Mouse (Mus musculus) common myeloid progenitor, adult 5-6 weeks (primary cell): ENCODE measurements around the gene Olfr402. TPM values are rescaled to one million over a fixed set of nuclear protein-coding genes. Genes with fewer than 3 reads are reported as not detected.
"Not testable (repeated sequence)": the region's sequence is repeated elsewhere in the genome, so short reads cannot be mapped to it uniquely, and the experiment has no call there.

Source experiments
- ATAC-seq: replicated peaks from 2 replicates; pipeline ENCODE4 v1.8.0; 2016; ENCODE audit warnings: low read depth, mild to moderate bottlenecking, moderate TSS enrichment, inconsistent platforms; ENCODE audit not compliant: poor library complexity, severe bottlenecking
- total RNA-seq: library from RNA; stranded (forward); fragments of 200-1000, 187-1606 nt; gene quantifications from 2 replicates; pipeline ENCODE4 v1.2.3, GENCODE M21; 2017

The Olfr402 gene
- not detected in 2 replicates for total RNA-seq

DNA sequence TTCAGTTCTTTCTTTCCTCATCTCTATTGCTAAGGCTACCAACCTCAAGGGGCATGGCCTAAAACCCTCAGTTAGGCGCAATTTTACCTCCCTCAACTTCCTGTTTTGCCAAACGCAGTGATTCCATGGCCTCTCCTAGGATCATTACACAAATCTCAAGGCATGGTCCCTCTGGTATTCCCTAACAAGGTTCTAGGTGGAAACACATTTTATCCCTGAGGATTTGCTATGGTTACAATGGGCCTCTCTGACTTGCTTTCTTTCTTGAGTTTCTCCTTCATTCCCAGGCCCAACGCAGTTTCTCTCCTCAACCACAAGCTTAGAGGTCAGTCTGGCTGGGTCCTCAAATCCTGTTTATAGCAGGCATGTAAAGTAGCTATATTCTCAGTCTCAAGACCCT lies at the start of gene Olfr402:
TSS of gene Olfr402 (plus strand) at position 301 of the 400 bp plus-strand sequence.
- ATAC-seq: no peak

DNA sequence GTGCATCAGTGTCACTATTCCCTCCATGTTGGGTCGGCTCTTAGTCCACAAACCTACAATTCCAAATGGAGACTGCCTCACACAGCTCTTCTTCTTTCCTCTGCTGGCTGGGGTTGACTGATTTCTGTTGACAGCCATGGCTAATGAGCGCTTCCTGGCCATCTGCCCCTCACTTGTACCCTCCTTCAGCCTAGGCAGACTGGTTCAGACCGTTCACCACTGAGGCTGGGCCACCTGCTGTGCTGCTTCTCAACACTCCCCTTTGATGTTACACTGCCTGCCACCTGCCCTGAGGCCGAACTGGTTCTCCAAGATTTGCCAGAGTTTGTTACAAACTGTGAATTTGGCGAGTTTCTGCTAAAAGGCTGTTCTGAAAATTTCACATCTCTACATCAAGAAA lies 48.3 kb upstream of the Olfr402 start:
- no peak for ATAC-seq

DNA sequence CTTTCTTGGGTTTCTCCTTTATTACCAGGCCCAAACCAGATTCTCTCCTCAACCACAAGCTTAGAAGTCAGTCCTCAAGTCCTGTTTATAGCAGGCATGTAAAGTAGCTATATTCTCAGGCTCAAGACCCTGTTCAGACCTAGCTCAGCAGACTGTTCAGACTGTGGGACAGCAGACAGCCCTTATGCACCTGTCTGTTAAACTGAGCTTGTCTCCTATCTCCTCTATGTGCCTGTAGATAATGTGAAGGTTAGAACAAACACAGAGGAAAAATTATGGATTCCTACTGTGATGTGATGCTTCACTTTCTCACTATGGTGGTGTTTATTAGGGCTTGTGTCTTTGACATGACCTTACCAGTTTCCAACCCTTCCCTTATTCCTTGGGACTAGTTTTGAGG lies 39.9 kb upstream of the Olfr402 start, which contains the start of gene Olfr401:
TSS of gene Olfr401 (plus strand) at position 301 of the 400 bp plus-strand sequence.
- no peak for ATAC-seq

DNA sequence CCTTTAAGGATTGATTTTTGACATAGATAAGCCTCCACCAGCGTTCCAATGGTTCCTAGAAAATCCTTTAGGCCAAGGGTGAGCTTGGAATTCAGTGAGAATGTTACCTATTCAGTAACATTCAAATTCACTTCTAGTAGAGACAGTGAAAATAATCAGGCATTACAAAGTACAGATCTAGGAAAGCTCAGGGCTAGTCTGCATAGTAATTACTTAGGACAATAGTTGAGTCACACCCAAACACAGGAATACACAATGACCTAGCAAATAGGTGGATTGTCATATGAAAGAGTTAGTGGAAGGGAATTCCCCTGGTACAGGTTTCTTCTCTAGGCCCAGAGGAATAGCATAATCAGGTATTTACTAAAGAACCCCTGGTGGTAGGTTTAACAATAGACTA lies 13.3 kb upstream of the Olfr402 start:
- ATAC-seq: not testable (repeated sequence)

DNA sequence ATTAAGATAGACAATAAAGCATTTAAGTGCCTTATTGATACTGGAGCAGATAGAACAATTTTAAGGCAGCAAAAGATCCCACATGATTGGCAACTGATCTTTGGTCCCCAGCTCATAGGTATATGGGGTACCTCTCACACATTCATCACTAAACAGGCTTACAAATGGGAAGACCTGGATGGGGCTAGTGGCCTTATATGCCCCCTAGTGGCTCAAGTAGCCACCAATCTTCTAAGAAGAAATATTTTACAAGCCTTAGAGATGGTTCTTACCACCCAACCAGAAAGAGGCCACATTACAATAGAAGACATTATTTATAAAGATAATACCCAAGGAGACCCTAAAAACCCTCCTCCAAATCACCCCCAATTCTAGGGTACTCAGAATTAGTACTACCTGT lies 7.5 kb upstream of the Olfr402 start:
- ATAC-seq: no peak

DNA sequence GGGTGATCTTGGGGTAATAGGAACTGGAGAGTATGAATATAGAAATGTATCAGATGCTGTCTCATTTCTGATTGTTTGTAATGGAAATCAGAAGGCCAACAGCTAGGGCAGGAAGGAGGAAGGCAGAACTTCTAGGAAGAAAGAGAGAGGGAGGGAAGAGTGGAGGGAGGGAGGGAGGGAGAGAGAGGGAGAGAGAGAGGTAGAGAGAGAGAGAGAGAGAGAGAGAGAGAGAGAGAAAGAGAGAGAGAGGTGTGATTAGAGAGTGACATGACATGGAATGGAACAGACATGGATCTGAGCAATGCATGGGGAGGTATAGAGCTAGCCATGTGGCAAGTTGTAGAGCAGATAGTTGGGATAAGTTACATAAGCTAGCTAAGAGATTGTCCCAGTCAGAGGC lies 15.4 kb downstream of the Olfr402 start:
- no peak for ATAC-seq

DNA sequence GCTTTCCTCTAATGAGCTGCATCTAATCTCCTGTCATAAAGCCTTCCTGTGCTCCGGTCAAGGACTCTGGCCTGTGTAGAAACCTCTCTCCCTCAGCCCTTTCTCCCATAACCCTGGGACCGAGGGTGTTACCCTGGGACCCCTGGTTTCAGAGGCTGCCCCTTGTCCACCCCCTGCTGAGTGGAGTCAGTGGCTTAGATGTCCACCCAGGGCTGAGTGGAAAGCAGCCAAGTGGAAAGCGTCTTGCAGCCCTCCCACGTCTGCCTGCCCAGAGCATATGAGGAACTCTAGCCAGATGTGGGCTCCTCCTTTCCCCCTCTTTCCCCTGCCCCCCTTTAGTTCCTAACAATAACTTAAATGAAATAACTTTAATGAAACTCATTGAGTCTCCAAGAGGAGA lies 29.8 kb downstream of the Olfr402 start:
- ATAC-seq: no peak

DNA sequence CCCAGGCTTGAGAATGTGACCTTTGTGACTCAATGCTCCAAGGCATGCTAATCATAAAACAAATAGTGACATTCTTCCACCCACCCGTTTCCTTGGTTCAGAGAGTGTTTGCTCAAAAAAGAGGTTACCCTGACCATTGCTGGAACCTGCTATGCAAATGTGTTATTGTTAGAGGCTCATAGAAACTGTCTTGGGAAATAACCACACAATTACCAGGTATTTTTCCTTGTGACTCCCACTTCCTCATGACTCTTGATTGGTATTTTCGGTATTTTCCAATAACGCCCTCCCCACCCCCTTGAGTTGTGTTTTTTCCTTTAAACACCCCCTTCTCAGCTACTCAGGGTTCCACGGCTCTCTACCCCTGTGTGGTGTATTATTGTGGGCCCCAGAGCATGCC lies 30.4 kb downstream of the Olfr402 start:
- no peak for ATAC-seq

DNA sequence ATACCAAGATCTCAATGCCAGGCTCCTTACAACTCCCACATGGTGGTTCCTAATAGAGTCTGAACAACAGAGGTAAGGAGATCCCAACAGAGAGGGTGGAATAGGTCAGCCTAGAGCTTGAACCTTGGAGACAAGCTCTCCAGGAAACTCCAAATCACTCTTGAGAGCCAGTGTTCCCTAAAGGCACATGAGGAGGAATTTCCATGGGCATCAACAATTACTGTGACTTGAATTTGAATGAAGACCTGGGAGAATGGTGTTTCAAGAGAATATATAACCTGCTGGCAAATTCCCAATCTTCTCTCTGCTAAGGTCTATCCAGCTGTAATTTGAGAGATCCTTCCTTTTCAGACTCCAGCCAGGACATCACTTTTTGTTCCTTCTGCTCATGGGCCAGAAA lies 32.6 kb downstream of the Olfr402 start, which contains the start of gene Olfr403:
TSS of gene Olfr403 (plus strand) at position 301 of the 400 bp plus-strand sequence.
- no peak for ATAC-seq

Other genes starting within 250 kb of the Olfr402 start
- gene Olfr395, start 244.2 kb upstream of the Olfr402 start, total RNA-seq: not detected in 2 replicates
- gene Olfr23, start 216.9 kb upstream of the Olfr402 start, total RNA-seq: not detected in 2 replicates
- not detected in 2 replicates for gene Olfr397, start 192.7 kb upstream of the Olfr402 start, total RNA-seq
- not detected in 2 replicates for gene Olfr398, start 163.1 kb upstream of the Olfr402 start, total RNA-seq
- gene Olfr139, start 97.0 kb upstream of the Olfr402 start, total RNA-seq: not detected in 2 replicates
- not detected in 2 replicates for gene Olfr399, start 96.9 kb upstream of the Olfr402 start, total RNA-seq
- gene Zfp616, start 83.6 kb upstream of the Olfr402 start, total RNA-seq: not detected in 2 replicates
- gene Olfr401, start 39.8 kb upstream of the Olfr402 start, total RNA-seq: not detected in 2 replicates
- not detected in 2 replicates for gene Olfr403, start 32.7 kb downstream of the Olfr402 start, total RNA-seq
- gene Olfr43, start 57.9 kb downstream of the Olfr402 start, total RNA-seq: not detected in 2 replicates
- gene Olfr406, start 106.3 kb downstream of the Olfr402 start, total RNA-seq: not detected in 2 replicates
- not detected in 2 replicates for gene Olfr59, start 130.2 kb downstream of the Olfr402 start, total RNA-seq
- not detected in 2 replicates for gene Olfr410, start 184.5 kb downstream of the Olfr402 start, total RNA-seq
- not detected in 2 replicates for gene Olfr411, start 199.1 kb downstream of the Olfr402 start, total RNA-seq
- not detected in 2 replicates for gene Olfr412, start 208.5 kb downstream of the Olfr402 start, total RNA-seq